Mouse (Mus musculus) left cerebral cortex, postnatal 4 days (tissue): Measurements from ENCODE around the gene 4931414P19Rik. TPM values are rescaled to one million over a fixed set of nuclear protein-coding genes. Genes with fewer than 3 reads are reported as not detected.
"Not testable (repeated sequence)": the region's sequence is repeated elsewhere in the genome, so short reads cannot be mapped to it uniquely, and the experiment has no call there.

Source experiments
- DNase-seq: peaks from one replicate; pipeline ENCODE4 v3.0.0-alpha.2; 2022
- intact Hi-C: fragments of 180-260 bp; cut with DNase I; formaldehyde crosslinking; loops from one replicate; pipeline ENCODE4 v1.15.1; 2025
- total RNA-seq, 2 experiments: library from RNA; stranded (reverse); gene quantifications; 2 replicates each; pipeline ENCODE4 v1.2.3; 2021

Gene 4931414P19Rik
- total RNA-seq, 2 experiments from 2014 or later = 3.2 to 4.4 TPM

GRCm38 (mm10) chr14:54630583-54631239, 24.9 kb upstream of the 4931414P19Rik start:
- intact Hi-C loops = no loop called here
- DNase-seq = no peak

- intact Hi-C loops = no loop called here
Measured at GRCm38 (mm10) chr14:54629797-54630196, 24.0 kb upstream of the 4931414P19Rik start.

GRCm38 (mm10) chr14:54628103-54628502, 22.3 kb upstream of the 4931414P19Rik start:
- intact Hi-C loops = no loop called here
- no peak for DNase-seq

More at GRCm38 (mm10) chr14:54629797-54630196, 24.0 kb upstream of the 4931414P19Rik start:
- DNase-seq = no peak

GRCm38 (mm10) chr14:54624976-54625375, 19.2 kb upstream of the 4931414P19Rik start:
- intact Hi-C loops = no loop called here
- DNase-seq = no peak

- no peak for DNase-seq
- intact Hi-C loops = no loop called here
Measured at GRCm38 (mm10) chr14:54623334-54623733, 17.5 kb upstream of the 4931414P19Rik start.

- no peak for DNase-seq
- intact Hi-C loops = no loop called here
Measured at GRCm38 (mm10) chr14:54621133-54621532, 15.3 kb upstream of the 4931414P19Rik start, which contains the start of gene Psmb11. Gene Psmb11, plus strand, starts transcription at chr14:54621433.

GRCm38 (mm10) chr14:54617897-54618365, 12.1 kb upstream of the 4931414P19Rik start, which contains the start of gene Psmb5:
Gene Psmb5, minus strand, starts transcription at chr14:54618022.
- DNase-seq = peak; percentile 90
- intact Hi-C loops = no loop called here

GRCm38 (mm10) chr14:54617152-54617896, 11.5 kb upstream of the 4931414P19Rik start:
- intact Hi-C loops = no loop called here

GRCm38 (mm10) chr14:54616226-54616825, 10.5 kb upstream of the 4931414P19Rik start:
- no peak for DNase-seq
- intact Hi-C loops = no loop called here

More at GRCm38 (mm10) chr14:54617152-54617896, 11.5 kb upstream of the 4931414P19Rik start:
- DNase-seq = no peak

- DNase-seq, intact Hi-C loops: not testable (repeated sequence)
Measured at GRCm38 (mm10) chr14:54614130-54614529, 8.3 kb upstream of the 4931414P19Rik start.

- intact Hi-C loops = no loop called here
- DNase-seq = no peak
Measured at GRCm38 (mm10) chr14:54610648-54611047, 4.9 kb upstream of the 4931414P19Rik start.

- intact Hi-C loops = no loop called here
- DNase-seq = no peak
Measured at GRCm38 (mm10) chr14:54609962-54610361, 4.2 kb upstream of the 4931414P19Rik start.

- intact Hi-C loops = no loop called here
- no peak for DNase-seq
Measured at GRCm38 (mm10) chr14:54609245-54609644, 3.5 kb upstream of the 4931414P19Rik start.

GRCm38 (mm10) chr14:54607226-54607625, 1.4 kb upstream of the 4931414P19Rik start:
- intact Hi-C loops = no loop called here
- DNase-seq = no peak

- intact Hi-C loops = no loop called here
- no peak for DNase-seq
Measured at GRCm38 (mm10) chr14:54603686-54604085, 2.1 kb downstream of the 4931414P19Rik start.

GRCm38 (mm10) chr14:54603038-54603654, 2.6 kb downstream of the 4931414P19Rik start:
- peak; percentile 98 for DNase-seq
- intact Hi-C loops = no loop called here

- DNase-seq = no peak
- intact Hi-C loops = no loop called here
Measured at GRCm38 (mm10) chr14:54602613-54603012, 3.2 kb downstream of the 4931414P19Rik start.

- intact Hi-C loops = no loop called here
- DNase-seq = no peak
Measured at GRCm38 (mm10) chr14:54601601-54602000, 4.2 kb downstream of the 4931414P19Rik start.

GRCm38 (mm10) chr14:54597084-54597483, 8.7 kb downstream of the 4931414P19Rik start:
- DNase-seq = no peak
- intact Hi-C loops = no loop called here

- intact Hi-C loops = no loop called here
- DNase-seq = no peak
Measured at GRCm38 (mm10) chr14:54594631-54595414, 11.0 kb downstream of the 4931414P19Rik start.
